Mouse (Mus musculus) erythroblast, embryonic 14.5 days (primary cell): ENCODE results near the gene Nyap2.

ENCODE experiments used
- GATA1 ChIP-seq: IDR thresholded peaks from 2 replicates; pipeline ENCODE4 v1.6.1; 2012; ENCODE audit warnings: low read length, inconsistent platforms, mixed read lengths
- TAL1 ChIP-seq: IDR thresholded peaks from 3 replicates; pipeline ENCODE4 v1.6.1; 2012; ENCODE audit warnings: low read length, inconsistent platforms, mixed read lengths

- TF ChIP-seq TAL1 (no peak), GATA1 (no peak)
Measured at GRCm38 (mm10) chr1:81310087-81310626, 233.4 kb downstream of the Nyap2 start.
